Mouse (Mus musculus) liver, adult 2 months (tissue): Measurements from ENCODE around the gene Gkn1.

ENCODE experiments used
- CTCF ChIP-seq: fragments of 200-500 bp; IDR thresholded peaks from 2 replicates; pipeline ENCODE4 v1.5.1; 2011; ENCODE audit warnings: low read depth, low read length, control low read depth
- POLR2A ChIP-seq: fragments of 200-500 bp; IDR thresholded peaks from 2 replicates; pipeline ENCODE4 v1.6.1; 2011; ENCODE audit warnings: low read length, control low read depth; ENCODE audit not compliant: insufficient read depth; ENCODE audit errors: extremely low read depth

- TF ChIP-seq CTCF = no peak
- TF ChIP-seq POLR2A = no peak
These were observed 35.9 kb upstream of the Gkn1 start for GRCm38 (mm10) chr6:87386681-87387080.
